Mouse (Mus musculus): ENCODE data around the gene Ice2. TPM values are rescaled to one million over a fixed set of nuclear protein-coding genes. Genes with fewer than 3 reads are reported as not detected.

Ice2 gene
- total RNA-seq, 2 experiments from 2014 or later = 7.4 to 10.9 TPM

DNA sequence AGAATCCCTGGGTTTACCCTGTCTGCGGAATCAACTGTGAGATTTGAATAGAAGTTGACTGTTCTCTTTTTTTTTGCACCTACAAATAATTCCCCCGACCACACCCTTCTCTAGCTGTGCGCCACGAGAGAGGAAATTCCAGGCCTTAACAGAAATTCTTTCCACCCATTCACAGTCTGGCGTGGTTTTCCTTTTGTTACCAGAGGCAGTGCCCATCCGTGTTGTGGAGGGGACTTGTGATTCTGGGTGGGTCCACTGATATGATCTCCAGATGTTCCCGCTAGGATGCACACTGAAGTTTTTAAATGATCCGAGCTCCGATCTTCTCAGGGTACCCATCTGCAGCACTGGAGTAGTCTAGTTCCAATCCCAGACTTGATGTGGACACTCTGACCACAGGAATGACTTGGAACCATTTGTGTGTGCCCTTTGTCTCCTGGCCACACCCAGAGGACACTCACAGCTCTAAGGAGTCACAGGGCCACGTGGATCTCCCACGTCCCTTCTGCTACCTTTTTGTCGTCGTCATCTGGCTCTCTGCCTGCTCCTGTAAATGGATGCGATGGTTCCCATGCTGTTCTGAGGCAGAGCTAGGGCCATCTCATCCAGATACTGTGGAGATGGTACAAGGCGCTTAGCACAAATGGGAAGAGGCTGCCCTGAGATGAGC is 58.8 kb downstream of the Ice2 start:
- intact Hi-C loops (cut with DNase I) = no loop called here
- DNase-seq (ENCODE audit: low spot score in 2 of 2) = no peak

DNA sequence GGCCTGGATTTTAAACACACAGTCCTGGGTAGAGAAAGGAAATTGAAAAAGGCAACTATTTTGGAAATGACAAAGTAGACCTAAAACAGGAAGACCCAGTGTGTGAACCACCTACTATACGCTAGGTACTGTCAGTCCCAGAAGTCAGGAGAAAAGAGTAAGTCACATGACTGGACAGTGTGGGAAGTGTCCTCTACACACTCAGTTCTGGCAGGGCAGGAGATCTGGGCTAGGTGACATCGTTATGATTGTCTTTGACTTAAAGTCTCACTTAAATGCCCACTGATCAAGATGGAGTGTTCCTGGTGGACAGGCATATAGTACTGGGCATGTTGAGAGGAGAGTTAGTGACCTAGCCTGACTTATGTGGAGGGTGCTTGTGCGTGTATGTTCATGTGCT is 59.4 kb downstream of the Ice2 start:
- intact Hi-C loops (cut with DNase I) = no loop called here
- no peak for DNase-seq (ENCODE audit: low spot score in 2 of 2)

DNA sequence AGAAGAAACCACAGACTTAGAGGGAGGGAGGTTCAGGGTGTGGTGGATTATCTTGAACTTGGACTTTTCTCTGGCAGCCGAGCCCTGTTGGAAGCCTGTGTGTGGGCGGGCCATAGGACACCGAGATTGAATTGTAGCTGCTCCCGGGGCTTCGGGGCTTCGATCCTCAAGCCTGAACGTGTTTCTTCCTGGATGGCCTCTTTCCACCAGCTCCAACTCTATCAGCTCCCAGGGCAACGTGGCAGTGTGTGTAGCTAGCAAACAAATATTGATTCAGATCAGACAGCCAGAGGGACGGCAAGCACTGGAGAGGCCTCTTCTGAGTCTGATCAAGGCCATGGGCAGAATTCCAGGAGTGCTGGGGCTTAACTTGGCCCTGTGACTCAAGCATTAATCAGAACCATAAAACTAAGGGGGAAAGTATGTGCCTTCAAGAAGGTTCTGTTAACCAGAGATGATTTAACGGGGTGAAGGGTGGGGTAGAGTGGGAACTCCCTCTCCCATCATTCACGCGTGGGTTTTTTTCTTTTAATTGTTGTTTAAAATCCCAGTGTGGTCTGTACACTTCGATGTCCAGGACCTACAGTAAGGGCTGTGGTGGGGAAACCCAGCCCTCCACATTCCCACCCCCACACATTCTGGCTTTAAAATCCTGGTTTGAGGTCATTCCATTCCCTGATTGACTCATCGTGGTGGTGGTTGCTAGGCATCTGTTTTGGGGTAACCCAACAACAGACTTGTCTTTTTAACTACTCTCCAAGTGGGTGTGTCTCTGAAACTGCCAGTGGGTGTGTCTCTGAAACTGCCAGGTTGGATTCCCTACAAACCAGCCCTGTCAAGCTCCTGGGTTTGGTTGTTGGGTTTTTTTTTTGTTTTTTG is 60.3 kb downstream of the Ice2 start:
- intact Hi-C loops (cut with DNase I) = no loop called here
- DNase-seq (ENCODE audit: low spot score in 2 of 2) = peak in 1 of 2 experiments; percentile 15

DNA sequence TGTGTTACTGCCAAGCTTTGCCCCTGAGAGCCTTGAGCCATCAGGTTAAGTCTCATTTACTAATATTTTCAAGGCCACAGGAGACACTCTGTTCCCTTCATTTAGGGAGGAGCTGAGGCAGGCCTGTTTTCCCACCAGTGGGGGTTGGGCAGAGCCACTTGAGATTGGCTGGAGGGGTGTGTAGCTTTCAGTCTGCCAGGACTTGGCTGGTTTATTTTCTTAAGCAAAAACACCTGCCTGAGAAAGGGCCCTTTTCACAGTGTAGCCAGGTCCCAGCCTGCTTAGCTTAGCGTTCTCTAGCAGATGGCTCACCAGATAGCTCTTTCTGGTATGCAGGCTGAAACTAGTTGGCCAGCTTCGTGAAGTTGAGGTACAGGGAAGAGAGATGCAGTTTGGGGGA is 61.3 kb downstream of the Ice2 start:
- intact Hi-C loops (cut with DNase I) = no loop called here
- DNase-seq (ENCODE audit: low spot score in 2 of 2) = no peak

DNA sequence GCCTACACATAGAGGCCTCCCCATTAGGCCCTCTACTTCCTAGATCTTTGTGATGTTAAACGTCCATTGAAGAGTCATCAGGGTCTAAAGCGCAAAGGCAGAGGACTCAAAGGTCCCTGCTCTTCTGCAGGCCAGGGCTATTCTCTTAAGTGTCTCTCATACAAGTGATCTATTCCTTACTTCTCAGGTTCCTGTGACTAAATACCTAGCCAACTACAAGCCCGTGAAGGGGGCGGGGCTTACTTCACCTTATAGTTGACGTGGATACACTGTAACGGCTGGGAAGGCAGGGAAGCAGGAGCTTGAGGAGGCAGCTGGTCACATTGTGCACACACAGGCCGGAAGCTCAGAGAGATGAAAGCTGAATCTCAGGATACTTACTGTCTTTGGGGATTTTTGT is 62.2 kb downstream of the Ice2 start:
- intact Hi-C loops (cut with DNase I) = no loop called here

DNA sequence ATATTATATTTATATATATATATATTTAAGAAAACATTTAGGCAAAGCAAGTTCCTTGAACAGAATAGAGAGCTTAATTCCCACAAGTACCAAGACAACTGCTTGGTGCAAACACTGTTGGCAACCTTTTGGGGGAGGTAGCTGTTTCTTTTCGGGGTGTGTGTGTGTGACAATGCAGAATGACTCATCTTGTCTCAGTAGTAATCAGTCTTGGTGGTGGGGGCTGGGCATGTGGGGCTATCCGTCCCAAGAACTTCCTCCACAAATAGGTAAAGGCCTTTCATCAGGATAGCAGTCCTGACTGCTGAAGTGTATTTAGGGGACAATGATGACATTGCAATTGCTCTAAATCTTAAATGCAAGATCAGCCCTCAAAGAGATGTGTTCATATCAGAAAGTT is 65.3 kb downstream of the Ice2 start:
- intact Hi-C loops (cut with DNase I) = no loop called here
- no peak for DNase-seq (ENCODE audit: low spot score in 2 of 2)

More for the DNA sequence above, 62.2 kb downstream of the Ice2 start:
- no peak for DNase-seq (ENCODE audit: low spot score in 2 of 2)

DNA sequence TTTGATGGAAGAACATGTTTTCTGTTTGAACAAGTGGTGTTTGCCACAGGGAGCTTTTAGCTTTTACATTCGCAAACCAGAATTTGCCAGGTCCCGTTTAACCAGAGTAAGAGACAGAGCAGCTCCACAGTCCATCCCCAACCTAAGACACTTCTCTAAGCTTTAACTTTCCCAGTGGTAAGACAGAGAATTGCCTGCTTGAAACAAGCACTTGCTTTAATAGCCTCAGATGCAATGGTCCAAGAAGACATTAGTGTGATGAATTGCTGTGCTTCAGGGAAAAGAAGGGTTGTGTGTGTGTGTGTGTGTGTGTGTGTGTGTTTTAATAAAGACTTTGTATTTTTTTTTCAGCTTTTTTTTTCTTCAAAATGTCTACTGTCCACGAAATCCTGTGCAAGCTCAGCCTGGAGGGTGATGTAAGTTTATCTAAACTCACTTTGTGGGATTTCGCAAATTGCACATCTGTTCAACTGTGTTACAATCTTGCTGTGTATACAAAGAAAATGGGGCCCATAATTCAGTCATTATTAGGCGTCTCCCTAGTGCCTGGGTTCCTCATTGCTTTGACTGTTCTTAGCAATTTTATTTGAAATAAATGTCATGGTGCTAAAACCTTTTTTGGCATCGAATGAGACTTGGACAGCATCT is 66.5 kb downstream of the Ice2 start:
- DNase-seq (ENCODE audit: low spot score in 2 of 2) = no peak
- intact Hi-C loops (cut with DNase I) = no loop called here

DNA sequence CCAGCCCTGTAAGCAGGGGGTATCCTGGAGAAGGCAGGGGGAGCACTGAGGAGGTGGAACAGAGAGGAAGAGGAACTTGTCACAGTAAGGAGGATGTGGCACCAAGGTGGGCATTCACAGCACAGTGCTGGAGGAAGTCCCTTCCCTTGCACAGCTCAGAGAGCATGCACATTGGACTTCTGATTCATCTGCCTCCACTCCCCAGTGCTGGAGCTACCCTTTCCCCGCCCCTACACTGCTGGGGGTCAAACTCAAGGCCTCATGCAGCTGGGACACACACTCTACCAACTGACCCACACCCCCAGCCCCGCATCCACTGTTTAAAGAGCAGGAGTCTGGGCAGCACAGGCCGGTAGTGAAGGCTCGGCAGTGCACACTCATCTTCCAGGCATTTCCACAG is 68.4 kb downstream of the Ice2 start:
- DNase-seq (ENCODE audit: low spot score in 2 of 2) = no peak
- intact Hi-C loops (cut with DNase I) = loop anchor here (5.0 kb wide), 1 partner anchor 34 kb away; no protein-coding TSS in a partner anchor

DNA sequence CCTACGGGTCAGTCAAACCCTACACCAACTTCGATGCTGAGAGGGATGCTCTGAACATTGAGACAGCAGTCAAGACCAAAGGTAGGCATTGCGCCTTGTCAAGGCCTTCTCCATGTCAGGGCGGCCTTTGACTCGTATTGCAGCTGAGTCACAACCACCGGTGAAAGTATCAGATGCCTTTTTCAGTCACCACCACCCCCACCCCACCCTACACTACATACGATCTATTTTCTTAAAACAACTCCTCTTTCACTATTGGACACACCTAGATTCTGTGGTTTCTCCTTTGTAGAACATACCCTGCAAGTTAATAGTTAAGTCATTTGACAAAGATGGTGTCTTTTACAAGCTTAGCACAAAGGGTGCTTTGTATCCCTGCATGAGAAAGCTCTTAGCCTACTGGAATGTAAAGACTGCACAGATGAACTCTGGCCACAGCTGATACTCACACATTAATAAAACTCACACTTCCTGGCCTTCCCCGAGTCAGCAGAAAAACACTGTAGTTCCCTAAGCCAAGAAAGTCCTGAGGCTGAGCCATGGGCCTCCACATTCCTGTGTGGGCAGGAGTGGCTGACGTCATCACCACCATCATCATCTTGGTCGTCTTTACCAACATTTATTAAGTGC is 69.7 kb downstream of the Ice2 start:
- intact Hi-C loops (cut with DNase I) = loop anchor here (5.0 kb wide), 1 partner anchor 35 kb away; no protein-coding TSS in a partner anchor
- no peak for DNase-seq (ENCODE audit: low spot score in 2 of 2)

DNA sequence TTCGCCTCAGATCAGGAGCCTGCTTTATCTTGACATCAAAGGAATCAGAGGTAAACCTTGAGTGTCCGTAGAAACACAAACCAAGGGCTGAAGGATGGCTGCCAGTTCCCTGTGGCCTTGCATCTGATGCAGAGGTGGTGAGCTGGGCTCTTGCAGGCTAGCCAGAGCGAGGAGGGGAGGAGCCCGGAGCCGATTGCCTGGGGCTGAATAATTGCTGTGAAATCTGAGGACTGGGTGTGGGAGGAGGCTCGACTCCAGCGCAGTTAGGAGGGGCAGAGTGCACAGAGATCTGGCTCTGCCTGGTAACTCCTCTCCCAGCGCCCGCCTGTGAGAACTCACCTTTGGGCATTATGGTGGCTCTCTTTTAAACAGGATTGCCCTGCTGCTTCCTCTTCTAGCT is 71.3 kb downstream of the Ice2 start:
- no peak for DNase-seq (ENCODE audit: low spot score in 2 of 2)
- intact Hi-C loops (cut with DNase I) = loop anchor here (5.0 kb wide), 1 partner anchor 37 kb away; no protein-coding TSS in a partner anchor

DNA sequence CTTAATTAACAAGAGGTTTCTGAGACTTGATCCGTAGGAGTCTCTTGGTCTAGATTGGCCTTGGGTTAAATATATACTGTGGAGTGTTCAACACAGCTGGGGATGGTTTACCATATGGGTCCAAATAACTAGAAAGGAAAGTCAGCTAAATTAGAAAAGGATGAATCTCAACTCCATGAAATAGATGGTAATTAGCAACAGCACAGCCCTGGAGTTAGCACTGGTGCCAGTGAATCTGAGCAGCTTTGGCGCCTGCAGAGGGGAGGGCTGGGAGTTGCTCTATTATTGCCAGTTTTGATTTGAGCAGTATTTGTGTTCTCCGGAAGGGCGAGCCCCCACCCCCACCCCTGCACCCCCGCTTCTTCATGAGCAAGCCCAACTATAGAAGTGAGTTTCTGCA is 72.7 kb downstream of the Ice2 start:
- intact Hi-C loops (cut with DNase I) = loop anchor here (10.0 kb wide), 1 partner anchor 1456 kb away; no protein-coding TSS in a partner anchor
- DNase-seq (ENCODE audit: low spot score in 2 of 2) = no peak

DNA sequence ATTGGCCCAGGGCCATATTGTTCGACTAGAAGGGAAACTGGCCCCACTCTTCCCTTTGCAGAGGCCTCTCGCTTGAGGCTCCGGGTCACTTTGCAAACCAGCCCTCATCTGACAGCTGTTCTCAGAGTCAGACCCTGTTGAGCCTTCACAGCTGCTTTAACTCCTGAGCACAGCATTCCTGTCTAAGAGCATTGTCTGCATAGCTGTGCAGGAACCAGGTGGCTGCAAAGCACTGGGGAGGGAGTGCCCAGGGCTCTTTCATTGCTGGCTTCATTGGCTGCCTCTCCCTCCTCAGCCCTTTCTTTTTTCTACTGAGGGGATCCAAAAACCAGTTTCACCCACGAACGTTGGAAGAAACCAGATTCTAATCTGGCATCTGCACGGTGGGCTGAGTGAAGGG is 73.2 kb downstream of the Ice2 start:
- intact Hi-C loops (cut with DNase I) = loop anchor here (10.0 kb wide), 1 partner anchor 1456 kb away; no protein-coding TSS in a partner anchor
- no peak for DNase-seq (ENCODE audit: low spot score in 2 of 2)

DNA sequence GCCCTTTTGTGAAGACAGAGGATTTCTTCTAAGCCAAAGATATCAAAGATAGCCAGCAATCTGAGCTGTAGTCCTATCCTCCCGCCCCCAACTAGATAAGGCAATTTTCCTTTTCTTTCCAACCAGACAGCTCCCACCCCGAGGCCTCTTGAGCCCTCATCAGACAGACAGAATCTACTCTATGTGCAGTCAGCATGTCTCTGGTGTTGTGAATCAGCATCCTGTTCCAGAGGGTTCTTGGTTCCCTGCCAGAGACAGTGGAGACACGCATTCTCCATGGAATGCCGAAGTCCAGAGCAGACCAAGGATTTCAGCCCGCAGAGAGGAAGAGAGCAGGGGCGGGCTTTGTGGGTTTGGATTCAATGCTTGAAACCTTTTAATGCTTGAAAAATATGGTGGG is 75.0 kb downstream of the Ice2 start:
- intact Hi-C loops (cut with DNase I) = loop anchor here (10.0 kb wide), 1 partner anchor 1458 kb away; no protein-coding TSS in a partner anchor
- DNase-seq (ENCODE audit: low spot score in 2 of 2) = no peak

DNA sequence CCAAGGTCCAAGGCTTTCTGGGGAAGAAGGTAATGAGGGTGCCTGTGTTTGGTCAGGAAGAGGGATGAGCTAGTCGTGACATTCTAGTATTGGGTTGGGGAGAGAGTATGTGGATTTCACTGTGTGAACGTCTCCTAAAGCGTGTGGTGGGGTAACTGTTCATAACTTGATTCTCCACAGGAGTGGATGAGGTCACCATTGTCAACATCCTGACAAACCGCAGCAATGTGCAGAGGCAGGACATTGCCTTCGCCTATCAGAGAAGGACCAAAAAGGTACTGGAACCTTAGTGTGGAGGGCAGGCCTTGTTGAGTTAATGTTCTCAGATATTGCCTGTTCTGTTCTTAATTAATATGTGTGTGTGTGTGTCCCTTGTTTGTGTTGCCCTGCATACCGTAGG is 78.2 kb downstream of the Ice2 start:
- DNase-seq (ENCODE audit: low spot score in 2 of 2) = no peak
- intact Hi-C loops (cut with DNase I) = loop anchor here (10.0 kb wide), 1 partner anchor 1461 kb away; no protein-coding TSS in a partner anchor

DNA sequence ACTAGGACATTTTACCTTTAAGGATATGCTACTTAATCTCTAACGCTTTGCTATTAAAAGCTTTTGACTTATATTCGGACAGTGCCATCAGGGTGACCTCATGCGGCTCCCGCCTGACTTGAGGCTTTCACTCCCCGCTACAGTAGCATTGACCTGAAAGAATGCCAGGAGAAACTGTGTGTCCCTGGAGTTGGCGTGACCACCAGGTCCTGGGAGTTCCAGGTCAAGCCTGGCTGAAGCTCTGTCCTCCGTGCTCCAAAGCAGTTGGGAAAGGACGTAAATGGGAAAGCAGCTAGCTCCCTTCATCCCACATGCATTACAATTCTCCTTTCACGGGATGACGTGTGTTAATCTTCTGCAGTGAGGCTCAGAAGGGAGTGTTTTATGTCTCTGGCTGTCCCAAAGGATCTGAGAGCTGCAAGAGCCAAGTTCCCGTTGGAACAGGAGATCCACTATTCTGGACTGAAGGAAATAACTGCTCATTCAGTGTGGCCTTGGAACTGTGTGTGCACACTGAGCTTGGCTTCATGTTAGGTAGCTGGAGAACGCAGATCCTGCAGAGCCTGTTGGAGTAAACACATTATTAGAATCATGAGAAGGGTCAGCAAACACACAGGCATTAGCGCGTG is 79.6 kb downstream of the Ice2 start:
- intact Hi-C loops (cut with DNase I) = loop anchor here (10.0 kb wide), 1 partner anchor 1463 kb away; no protein-coding TSS in a partner anchor

DNA sequence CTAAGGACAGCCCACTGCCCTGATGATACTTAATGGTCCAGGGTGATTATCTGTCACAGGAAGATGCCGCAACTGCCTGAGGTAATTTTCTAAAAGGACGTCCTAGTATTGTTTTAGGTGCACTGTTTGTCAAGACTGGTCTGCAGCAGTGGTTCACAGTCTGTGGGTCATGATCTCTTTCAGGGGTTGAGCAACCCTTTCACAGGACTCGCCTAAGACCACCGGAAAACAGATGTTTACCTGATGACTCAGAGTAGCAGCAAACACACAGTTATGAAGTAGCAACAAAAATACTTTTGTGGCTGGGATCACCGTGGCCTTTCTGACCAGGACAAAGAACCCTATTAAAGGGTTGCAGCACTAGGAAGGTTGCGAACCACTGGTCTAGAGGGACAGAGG is 80.1 kb downstream of the Ice2 start:
- intact Hi-C loops (cut with DNase I) = loop anchor here (2.0 to 10.0 kb wide), 2 partner anchors 57 to 1463 kb away; no protein-coding TSS in a partner anchor
- DNase-seq (ENCODE audit: low spot score in 2 of 2) = no peak

More for the DNA sequence above, 79.6 kb downstream of the Ice2 start:
- DNase-seq (ENCODE audit: low spot score in 2 of 2) = no peak

DNA sequence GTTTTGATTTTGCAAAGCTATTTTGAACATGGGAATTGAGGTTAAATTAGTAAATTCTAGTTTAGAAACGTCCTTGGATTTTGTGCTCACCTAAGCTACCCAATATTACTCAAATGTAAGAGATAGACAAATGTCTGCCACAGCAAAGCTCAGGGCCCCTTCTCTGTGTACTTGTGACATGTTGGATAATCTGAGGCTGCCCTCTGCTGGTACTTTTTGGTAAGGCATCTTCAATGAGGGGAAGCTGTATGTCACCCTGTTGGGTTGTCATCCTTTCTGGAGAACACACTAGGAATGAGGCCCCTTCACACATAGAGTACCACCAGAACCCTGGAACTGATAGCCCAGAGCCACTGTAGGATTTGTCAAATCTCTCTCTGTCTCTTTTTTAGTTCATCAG is 82.6 kb downstream of the Ice2 start:
- intact Hi-C loops (cut with DNase I) = loop anchor here (2.0 kb wide), 1 partner anchor 122 kb away; no protein-coding TSS in a partner anchor
- DNase-seq (ENCODE audit: low spot score in 2 of 2) = peak; percentile 91 to 95

Measured in left cerebral cortex, postnatal 14 days (tissue).